Mouse (Mus musculus) common myeloid progenitor, adult 5-6 weeks (primary cell): ENCODE measurements around the gene Mfsd11. TPM values are rescaled to one million over a fixed set of nuclear protein-coding genes. Genes with fewer than 3 reads are reported as not detected.
A peak's percentile ranks its signal among the peaks of the same experiment; 100 is the strongest.
"Not testable (repeated sequence)": the region's sequence is repeated elsewhere in the genome, so short reads cannot be mapped to it uniquely, and the experiment has no call there.

Experiments used
- ATAC-seq: replicated peaks from 2 replicates; pipeline ENCODE4 v1.8.0; 2016; ENCODE audit warnings: low read depth, mild to moderate bottlenecking, moderate TSS enrichment, inconsistent platforms; ENCODE audit not compliant: poor library complexity, severe bottlenecking
- total RNA-seq: library from RNA; stranded (forward); fragments of 200-1000, 187-1606 nt; gene quantifications from 2 replicates; pipeline ENCODE4 v1.2.3, GENCODE M21; 2017

Mfsd11 gene
- total RNA-seq, 1 experiment from 2014 or later, result 5.4 TPM

- ATAC-seq, result peak; percentile 75
Measured at GRCm38 (mm10) chr11:116843261-116844233, 8.7 kb upstream of the Mfsd11 start, which contains the start of the genes Mettl23 and Jmjd6. Mettl23 (plus strand) TSS chr11:116843278. Jmjd6 (minus strand) TSS chr11:116843449.

DNA sequence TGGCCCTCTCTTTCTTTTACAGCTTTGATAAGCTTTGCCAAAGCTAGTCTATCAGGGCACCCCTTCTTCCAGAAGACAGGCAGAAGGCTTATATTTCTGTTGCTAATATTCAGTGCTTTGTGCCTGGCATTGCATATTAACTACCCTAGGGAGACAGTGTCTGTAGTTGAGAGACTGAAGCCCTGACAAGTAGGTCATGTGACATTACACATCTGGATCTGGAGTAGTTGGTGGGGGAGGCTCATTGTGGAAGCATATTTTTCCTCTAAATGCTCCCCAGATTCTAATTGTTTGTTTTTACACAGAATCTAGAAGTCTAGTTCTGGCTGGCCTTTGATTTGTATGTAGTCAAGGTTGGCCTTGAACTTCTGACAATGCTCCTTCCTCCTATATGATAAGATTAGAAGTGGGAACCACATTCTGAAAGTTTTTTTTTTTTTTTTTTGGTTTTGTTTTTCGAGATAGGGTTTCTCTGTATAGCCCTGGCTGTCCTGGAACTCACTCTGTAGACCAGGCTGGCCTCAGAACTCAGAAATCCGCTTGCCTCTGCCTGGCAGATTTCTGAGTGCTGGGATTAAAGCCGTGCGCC is 5.6 kb upstream of the Mfsd11 start:
- no peak for ATAC-seq

DNA sequence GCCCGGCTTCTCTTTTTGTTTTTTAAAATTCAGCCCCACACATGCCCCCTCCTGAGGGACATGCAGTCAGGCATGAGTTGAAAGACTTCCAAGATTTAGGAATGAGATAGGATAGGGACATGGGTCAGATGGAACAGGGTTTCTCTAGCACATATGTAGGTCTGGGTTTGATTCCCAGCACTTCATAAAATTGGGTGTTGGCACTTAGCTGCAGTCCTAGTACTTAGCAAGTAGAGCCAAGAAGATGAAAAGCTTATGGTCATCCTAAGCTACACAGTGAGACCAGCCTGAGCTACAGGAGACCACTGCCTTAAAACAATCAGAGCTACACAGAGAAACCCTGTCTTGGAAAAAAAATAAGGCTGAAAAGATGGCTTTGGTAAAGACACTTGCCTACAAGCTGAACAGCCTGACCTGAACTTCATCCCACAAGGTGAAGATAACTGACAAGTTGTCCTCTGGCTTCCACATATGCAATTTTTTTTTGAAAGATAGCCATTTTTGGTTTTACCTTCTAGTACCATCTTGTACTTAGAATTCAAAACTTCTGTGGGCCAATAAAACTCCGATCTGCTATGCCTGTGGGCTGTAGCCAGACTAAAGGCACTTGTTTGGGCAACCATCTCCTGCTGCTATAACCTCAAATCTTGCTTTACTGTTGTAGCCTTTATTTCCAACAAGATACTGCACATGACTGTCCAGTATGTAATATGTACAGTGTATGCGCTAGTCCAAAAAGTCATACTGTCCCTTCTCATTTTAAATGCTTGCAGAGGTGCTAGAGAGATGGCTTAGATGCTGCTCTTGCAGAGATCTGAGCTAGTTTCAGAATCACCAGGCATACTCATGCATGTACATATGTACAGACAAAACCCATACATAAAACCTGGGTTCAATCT is 4.8 kb upstream of the Mfsd11 start:
- no peak for ATAC-seq

DNA sequence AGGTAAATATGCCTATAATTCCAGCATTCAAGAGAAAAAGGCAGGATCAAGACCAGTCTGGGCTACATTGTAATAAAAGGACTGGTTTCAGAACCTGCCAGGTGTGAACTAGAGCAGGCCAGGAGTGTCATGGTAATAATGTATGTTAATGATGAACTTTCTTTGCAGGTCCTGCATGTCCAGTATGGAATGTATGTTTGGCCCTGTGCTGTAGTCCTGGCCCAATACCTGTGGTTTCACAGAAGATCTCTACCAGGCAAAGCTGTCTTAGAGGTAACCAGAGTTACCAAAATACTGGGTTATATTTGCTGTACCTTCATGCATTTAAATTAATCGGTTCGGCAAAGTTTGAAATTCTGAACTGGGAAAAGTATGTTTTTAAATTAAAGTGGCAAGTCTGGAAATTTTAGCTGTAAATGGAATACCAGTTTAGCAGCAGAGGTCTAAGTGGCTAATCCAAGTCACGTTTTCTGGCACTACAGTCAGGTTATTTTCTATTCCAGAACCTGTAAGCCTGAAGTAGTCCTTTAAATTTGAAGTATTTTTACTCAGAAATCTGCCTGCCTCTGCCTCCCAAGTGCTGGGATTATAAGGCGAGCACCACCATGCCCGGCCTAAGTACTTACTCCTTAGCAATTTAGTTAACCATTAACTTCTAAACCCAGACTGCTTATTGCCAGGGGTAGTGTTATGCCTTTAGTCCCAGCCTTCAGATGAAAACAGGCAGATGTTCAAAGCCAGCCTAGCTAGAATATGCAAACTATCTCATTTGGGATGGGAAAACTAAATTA is 4.0 kb upstream of the Mfsd11 start:
- no peak for ATAC-seq

DNA sequence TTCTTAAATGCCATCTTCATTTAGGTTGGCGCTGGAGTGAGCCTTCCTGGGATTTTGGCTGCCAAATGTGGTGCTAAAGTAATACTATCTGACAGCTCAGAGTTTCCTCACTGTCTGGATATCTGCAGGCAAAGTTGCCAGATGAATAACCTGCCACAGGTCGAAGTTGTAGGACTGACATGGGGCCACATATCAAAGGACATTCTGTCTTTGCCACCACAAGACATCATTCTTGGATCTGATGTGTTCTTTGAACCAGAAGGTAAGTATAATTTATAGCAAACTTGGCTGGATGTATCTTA is 3.4 kb upstream of the Mfsd11 start:
- ATAC-seq, result not testable (repeated sequence)

- ATAC-seq, result no peak
Measured at GRCm38 (mm10) chr11:116849587-116849986, 2.7 kb upstream of the Mfsd11 start.

- ATAC-seq, result no peak
Measured at GRCm38 (mm10) chr11:116850085-116850484, 2.2 kb upstream of the Mfsd11 start.

- no peak for ATAC-seq
Measured at GRCm38 (mm10) chr11:116850833-116851477, 1.3 kb upstream of the Mfsd11 start.

GRCm38 (mm10) chr11:116851576-116852290 is 507 bp upstream of the Mfsd11 start:
- ATAC-seq, result no peak

DNA sequence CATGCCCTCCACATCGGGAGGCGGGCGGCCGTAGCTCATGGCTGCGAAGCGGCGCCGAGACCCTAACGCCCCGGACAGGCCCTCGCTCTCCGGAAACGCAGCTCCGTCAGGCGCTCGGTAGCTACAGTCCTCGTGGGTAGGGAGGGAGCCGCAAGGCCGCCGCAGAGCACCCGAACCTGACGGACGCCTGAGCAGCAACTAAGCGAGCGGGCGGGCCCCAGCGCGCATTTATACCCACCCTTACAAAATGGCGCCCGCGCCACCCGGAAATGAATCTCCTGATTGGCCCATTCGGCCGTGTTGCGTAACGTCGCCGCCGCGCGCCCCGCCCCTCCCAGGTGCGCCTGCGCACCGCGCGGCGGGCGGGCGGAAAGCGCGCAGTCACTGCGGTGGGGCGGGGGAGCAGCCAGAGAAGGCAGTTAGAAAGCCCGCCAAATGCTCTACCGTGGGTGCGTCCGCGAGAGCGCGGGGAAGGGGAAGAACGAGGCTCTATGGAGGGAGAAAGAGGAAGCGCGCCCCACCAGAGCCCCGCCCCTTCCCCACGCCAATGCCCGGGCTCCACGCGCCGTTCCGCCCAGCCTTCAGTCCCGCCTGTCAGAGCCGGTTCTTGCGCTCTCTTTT is 761 bp downstream of the Mfsd11 start, which contains the start of gene Srsf2:
Gene Srsf2, minus strand, starts transcription at position 204 of the 621 bp plus-strand sequence.
- ATAC-seq, result peak; percentile 77

DNA sequence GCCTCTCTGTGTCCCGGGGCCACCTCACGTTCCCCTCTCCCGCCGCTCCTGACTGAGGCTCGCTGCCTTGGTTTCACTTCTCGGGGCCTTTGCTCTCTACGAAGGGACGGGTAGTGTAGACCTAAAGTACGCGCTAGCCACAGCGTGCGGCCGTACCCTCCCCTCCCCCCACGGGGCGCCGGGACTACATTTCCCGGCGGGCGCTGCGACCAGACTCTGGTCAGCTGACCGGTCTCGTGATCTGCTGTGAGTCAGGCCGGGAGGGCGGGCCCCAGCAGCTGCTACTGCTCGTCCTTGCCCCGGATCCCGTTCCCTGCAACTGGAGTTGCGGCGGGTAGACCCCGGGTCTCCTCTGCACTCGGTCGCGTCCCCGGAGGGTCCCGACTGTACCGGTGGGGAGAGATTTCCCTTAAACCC is 1.3 kb downstream of the Mfsd11 start:
- peak; percentile 77 for ATAC-seq

GRCm38 (mm10) chr11:116854279-116854678 is 2.0 kb downstream of the Mfsd11 start:
- no peak for ATAC-seq

DNA sequence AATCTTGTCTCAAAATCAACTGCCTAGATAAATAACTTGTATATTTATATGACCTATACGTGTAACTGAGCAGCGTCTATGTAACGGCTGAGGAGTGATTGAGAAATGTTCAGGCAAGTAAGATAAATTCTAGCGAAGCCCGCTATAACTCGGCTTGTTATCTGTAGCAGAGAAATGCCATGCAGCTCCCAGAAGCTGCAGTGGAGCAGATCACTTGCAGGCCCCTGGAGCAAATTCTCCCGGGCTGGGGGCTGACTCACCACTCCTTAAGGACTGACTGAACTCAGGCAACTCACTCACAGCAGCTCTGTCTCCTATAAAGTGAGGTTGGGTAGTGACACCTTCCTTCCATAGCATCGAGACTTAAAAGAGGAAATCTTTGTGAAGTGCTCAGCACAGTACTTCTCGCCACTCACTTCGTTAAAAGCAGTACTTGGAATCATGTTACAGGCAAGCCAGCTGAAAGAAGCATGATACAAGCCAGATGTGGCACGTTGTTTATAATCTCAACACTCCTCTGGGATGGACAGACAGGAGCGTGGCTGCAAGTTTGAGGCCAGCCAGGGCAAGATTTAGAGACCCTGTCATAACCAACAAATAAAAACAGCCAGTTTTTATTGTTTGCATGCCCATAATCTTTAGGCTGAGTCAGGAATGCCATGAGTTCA is 5.1 kb downstream of the Mfsd11 start:
- ATAC-seq, result no peak

GRCm38 (mm10) chr11:116864444-116864843 is 12.2 kb downstream of the Mfsd11 start:
- ATAC-seq, result no peak

DNA sequence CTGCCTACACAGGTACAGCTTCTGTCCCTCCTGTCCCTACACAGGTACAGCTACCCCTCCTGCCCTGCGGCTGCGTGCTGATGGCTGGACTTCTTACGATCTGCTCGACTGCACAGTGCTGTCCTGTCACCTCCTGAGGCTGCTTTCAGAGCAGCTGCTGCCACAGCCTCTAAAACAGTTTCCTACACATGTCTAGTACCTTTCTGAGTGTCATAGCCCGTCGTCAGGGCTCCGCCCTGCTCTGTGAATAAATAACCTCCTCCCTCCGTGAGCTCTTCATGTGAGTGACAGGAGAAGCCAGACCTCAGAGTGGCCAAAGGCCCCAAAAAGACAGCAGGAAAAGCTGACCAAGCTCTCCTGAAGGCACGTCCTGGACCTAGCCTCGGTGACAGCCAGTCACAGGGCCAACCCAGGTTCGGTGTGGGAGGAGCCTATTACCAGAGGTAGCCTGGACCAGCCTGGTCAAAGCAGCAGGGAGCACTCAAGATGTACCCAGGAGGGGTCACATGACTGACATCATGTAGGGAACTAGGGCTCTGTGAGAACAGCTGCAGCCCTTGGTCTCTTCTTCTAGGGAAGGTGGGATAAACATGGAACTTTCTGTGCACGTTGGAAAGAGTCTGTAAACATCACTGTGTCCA is 13.8 kb downstream of the Mfsd11 start:
- no peak for ATAC-seq

DNA sequence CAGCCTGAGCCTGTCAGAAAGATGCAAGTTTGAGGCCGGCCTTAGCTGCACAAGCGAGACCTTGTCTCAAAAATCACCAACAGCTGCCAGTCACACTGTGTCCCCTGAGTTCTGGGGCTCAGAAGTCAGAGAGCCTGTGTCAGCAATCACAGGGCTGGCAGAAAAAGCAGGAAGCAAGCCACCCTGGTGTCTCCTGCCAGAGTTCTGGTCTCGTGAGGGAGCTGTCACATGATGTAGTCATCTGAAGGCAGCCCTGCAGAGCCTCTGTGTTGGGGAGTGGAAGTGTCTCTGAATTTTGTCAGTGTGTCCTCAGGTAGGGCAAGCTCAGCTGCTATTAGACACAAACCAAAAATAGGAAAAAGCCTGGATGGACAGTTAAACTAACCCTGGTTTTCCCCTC is 15.9 kb downstream of the Mfsd11 start:
- no peak for ATAC-seq

DNA sequence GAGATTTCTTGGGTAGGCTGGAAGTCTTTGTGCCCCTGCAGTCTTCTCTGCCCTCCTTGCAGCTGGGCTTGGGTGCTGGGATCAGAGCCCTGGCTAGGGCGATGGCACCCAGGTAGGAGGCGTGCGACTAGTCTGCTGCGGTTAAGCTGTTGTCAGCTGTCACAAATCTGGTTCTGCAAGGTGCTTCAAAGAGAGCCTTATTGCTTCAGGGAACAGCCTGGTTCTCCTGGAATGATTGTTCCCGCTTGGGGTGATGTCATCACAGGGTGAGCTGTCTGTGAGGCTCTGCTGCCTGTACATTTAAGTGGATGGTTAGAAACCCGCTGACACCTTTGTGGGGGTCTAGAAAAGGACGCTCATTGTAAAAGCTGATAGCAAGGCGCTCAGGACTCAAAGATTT is 17.0 kb downstream of the Mfsd11 start:
- no peak for ATAC-seq
